Mouse (Mus musculus): ENCODE data around the gene 1700049E17Rik2. TPM values are rescaled to one million over a fixed set of nuclear protein-coding genes. Genes with fewer than 3 reads are reported as not detected.
"Not testable (repeated sequence)": the region's sequence is repeated elsewhere in the genome, so short reads cannot be mapped to it uniquely, and the experiment has no call there.

The 1700049E17Rik2 gene
- not detected in 2 replicates for total RNA-seq (2017)

- not testable (repeated sequence) for ATAC-seq (replicated peaks in 1 of 2; ENCODE audit: insufficient read depth in 1 of 2, low FRiP score in 2 of 2, low TSS enrichment in 1 of 2, low read depth in 1 of 2, poor library complexity in 2 of 2, severe bottlenecking in 2 of 2)
These were observed at the start of gene 1700049E17Rik2 for GRCm38 (mm10) chr14:41572911-41573310. Gene 1700049E17Rik2, plus strand, starts transcription at chr14:41573211.

- not testable (repeated sequence) for ATAC-seq (replicated peaks in 1 of 2; ENCODE audit: insufficient read depth in 1 of 2, low FRiP score in 2 of 2, low TSS enrichment in 1 of 2, low read depth in 1 of 2, poor library complexity in 2 of 2, severe bottlenecking in 2 of 2)
These were observed 48.3 kb upstream of the 1700049E17Rik2 start for GRCm38 (mm10) chr14:41524695-41525094.

DNA sequence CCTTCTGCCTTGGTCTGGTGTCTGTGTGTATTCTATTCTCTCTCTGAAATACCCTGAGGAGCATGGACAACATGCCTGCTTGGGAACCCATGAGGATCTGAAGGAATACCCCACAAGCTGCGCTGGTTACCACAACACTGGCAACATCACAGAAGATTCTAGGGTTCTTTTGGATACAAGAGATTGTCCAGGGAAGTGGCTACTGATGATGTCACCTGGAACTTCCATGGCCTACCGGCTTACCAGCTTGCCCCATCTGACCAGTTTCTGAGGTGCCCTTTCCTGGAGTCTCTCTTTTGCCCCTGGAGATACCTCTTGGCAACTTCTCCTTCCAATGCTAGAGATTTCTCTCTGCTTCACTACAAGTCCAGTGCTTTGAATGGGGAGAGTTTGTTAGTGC, 17.5 kb upstream of the 1700049E17Rik2 start, which contains the start of gene Gm7970:
Gm7970 (minus strand) TSS at position 101 of the 400 bp plus-strand sequence.
- ATAC-seq (replicated peaks in 1 of 2; ENCODE audit: insufficient read depth in 1 of 2, low FRiP score in 2 of 2, low TSS enrichment in 1 of 2, low read depth in 1 of 2, poor library complexity in 2 of 2, severe bottlenecking in 2 of 2): not testable (repeated sequence)

- ATAC-seq (replicated peaks in 1 of 2; ENCODE audit: insufficient read depth in 1 of 2, low FRiP score in 2 of 2, low TSS enrichment in 1 of 2, low read depth in 1 of 2, poor library complexity in 2 of 2, severe bottlenecking in 2 of 2): not testable (repeated sequence)
These were observed 13.3 kb downstream of the 1700049E17Rik2 start for GRCm38 (mm10) chr14:41586346-41586745.

- ATAC-seq (replicated peaks in 1 of 2; ENCODE audit: insufficient read depth in 1 of 2, low FRiP score in 2 of 2, low TSS enrichment in 1 of 2, low read depth in 1 of 2, poor library complexity in 2 of 2, severe bottlenecking in 2 of 2): not testable (repeated sequence)
These were observed 27.9 kb downstream of the 1700049E17Rik2 start for GRCm38 (mm10) chr14:41600935-41601334.

GRCm38 (mm10) chr14:41610690-41611089, 37.7 kb downstream of the 1700049E17Rik2 start:
- not testable (repeated sequence) for ATAC-seq (replicated peaks in 1 of 2; ENCODE audit: insufficient read depth in 1 of 2, low FRiP score in 2 of 2, low TSS enrichment in 1 of 2, low read depth in 1 of 2, poor library complexity in 2 of 2, severe bottlenecking in 2 of 2)

- ATAC-seq (replicated peaks in 1 of 2; ENCODE audit: insufficient read depth in 1 of 2, low FRiP score in 2 of 2, low TSS enrichment in 1 of 2, low read depth in 1 of 2, poor library complexity in 2 of 2, severe bottlenecking in 2 of 2): not testable (repeated sequence)
These were observed 49.5 kb downstream of the 1700049E17Rik2 start for GRCm38 (mm10) chr14:41622535-41622934.

GRCm38 (mm10) chr14:41624512-41624911, 51.5 kb downstream of the 1700049E17Rik2 start, which contains the start of gene Gm3072:
Gene Gm3072, minus strand, starts transcription at chr14:41624612.
- ATAC-seq (replicated peaks in 1 of 2; ENCODE audit: insufficient read depth in 1 of 2, low FRiP score in 2 of 2, low TSS enrichment in 1 of 2, low read depth in 1 of 2, poor library complexity in 2 of 2, severe bottlenecking in 2 of 2): not testable (repeated sequence)

DNA sequence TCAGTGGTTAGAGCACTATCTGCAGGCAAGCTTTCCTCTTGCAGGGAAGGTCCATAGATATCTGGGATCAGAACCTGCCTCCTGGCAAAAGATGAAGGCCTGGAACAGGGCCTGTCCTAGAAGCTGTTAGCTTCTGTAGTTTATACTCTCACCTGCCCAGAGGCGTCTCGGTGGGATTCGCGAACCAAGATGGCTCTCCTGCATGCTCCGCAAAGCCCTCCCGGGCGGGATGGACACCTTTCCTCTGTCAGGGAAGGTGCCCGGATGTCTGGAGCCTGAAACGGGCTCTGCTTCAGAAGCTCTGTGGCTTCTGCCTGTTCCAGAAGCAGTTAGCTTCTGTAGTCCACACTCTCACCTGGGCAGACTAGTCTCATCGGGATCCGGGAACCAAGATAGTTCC, 57.1 kb downstream of the 1700049E17Rik2 start:
- ATAC-seq (replicated peaks in 1 of 2; ENCODE audit: insufficient read depth in 1 of 2, low FRiP score in 2 of 2, low TSS enrichment in 1 of 2, low read depth in 1 of 2, poor library complexity in 2 of 2, severe bottlenecking in 2 of 2): not testable (repeated sequence)

Other genes with a start within 250 kb of the 1700049E17Rik2 start
- not detected in 2 replicates for gene Gm5798, start 224.6 kb upstream of the 1700049E17Rik2 start, total RNA-seq (2017)
- not detected in 2 replicates for gene Gm7945, start 186.8 kb upstream of the 1700049E17Rik2 start, total RNA-seq (2017)
- gene Gm6482, start 164.9 kb upstream of the 1700049E17Rik2 start, total RNA-seq (2017): not detected in 2 replicates
- gene Gm7954, start 119.7 kb upstream of the 1700049E17Rik2 start, total RNA-seq (2017): not detected in 2 replicates
- gene Gm3486, start 83.7 kb upstream of the 1700049E17Rik2 start, total RNA-seq (2017): not detected in 2 replicates
- not detected in 2 replicates for gene Gm7970, start 17.6 kb upstream of the 1700049E17Rik2 start, total RNA-seq (2017)
- gene Gm3072, start 51.4 kb downstream of the 1700049E17Rik2 start, total RNA-seq (2017): not detected in 2 replicates
- gene Gm3676, start 73.3 kb downstream of the 1700049E17Rik2 start, total RNA-seq (2017): not detected in 2 replicates
- gene Gm8068, start 128.7 kb downstream of the 1700049E17Rik2 start, total RNA-seq (2017): not detected in 2 replicates
- not detected in 2 replicates for gene Gm7929, start 177.4 kb downstream of the 1700049E17Rik2 start, total RNA-seq (2017)
- not detected in 2 replicates for gene Gm47189, start 199.2 kb downstream of the 1700049E17Rik2 start, total RNA-seq (2017)

Measured in hematopoietic stem cell, adult 5-6 weeks (primary cell).